ENCODE assay signal across 8 mouse cellular contexts in the genomic region with DNA sequence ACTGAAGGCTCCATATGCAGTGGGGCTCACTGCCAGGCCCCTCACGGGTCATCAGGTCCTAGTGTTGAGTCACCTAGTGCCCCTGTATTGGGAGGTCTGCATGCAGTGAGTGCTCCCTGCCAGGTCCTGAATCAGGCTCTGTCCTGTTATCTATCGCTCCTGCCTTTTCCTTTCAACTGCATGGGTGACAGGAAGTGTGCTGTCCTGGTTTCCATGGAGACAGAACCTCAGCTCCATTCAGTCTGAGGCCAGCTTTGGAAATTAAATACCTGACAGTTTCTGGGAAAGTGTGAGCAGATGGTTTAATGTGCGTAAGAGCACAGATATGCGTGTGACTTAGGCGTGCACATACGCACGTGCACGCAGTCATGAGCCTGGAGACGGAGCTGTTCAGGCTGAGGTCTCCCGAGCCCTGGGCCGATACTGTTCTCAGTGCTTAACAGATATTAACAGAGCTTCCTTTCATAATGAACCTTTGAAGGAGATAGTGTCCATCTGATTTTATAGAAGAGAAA. TPM values are rescaled to one million over a fixed set of nuclear protein-coding genes. Genes with fewer than 3 reads are reported as not detected.
DNase-seq lines count a peak whose midpoint lies in the region; ATAC-seq and TF ChIP-seq lines count a peak whose summit lies in the region.

No protein-coding gene starts in this region.

- no peak for DNase-seq in heart, postnatal 4 days
- no peak for DNase-seq in G1E (ENCODE audit: low spot score)
- DNase-seq in embryonic facial prominence, embryonic 10.5 days (ENCODE audit: low spot score), result no peak
- no peak for DNase-seq in ovary, postnatal 14 days (ENCODE audit: low spot score)
- no peak for DNase-seq in gastrocnemius, adult 18-20 months (ENCODE audit: low spot score)
- no peak for DNase-seq in yolk sac, embryonic 10.5 days (ENCODE audit: low spot score)

- no peaks in the 10 kb centered on the region for H3K36me3 ChIP-seq in heart, embryonic 13.5 days
- no peaks in the 10 kb centered on the region for H3K36me3 ChIP-seq in G1E (replicated peaks)
- H3K36me3 ChIP-seq in embryonic facial prominence, embryonic 10.5 days (replicated peaks), result no peaks in the 10 kb centered on the region
- no peaks in the 10 kb centered on the region for H3K36me3 ChIP-seq in intestine, embryonic 16.5 days (ENCODE audit: control insufficient read depth, insufficient read depth, low read length)

- no peak overlapping the region for H3K4me2 ChIP-seq in heart, embryonic 13.5 days
- H3K4me2 ChIP-seq in intestine, embryonic 16.5 days (ENCODE audit: low read depth, low read length), result no peak overlapping the region

- no peak for TF ChIP-seq CTCF in G1E (IDR thresholded peaks at IDR 0.05; ENCODE audit: low read depth, low read length)

- H3K27ac ChIP-seq in heart, embryonic 13.5 days (replicated peaks), result peak overlapping the region; percentile 5; the same call in 1 of the 2 replicates
- peak overlapping the region; percentile 8 for H3K27ac ChIP-seq in embryonic facial prominence, embryonic 10.5 days (replicated peaks)
- H3K27ac ChIP-seq in intestine, embryonic 16.5 days (ENCODE audit: low read length), result no peak overlapping the region

- peak; percentile 14; the same call in 1 of the 2 replicates for ATAC-seq in heart, embryonic 13.5 days (ENCODE audit: extremely low read depth, insufficient number of reproducible peaks, low FRiP score, low TSS enrichment)
- ATAC-seq in G1E (ENCODE audit: extremely low read depth, insufficient number of reproducible peaks, low FRiP score, poor library complexity, severe bottlenecking), result peak; percentile 71
- 0 out of 2 replicates have a peak, but pooled peaks have one; percentile 52 for ATAC-seq in intestine, embryonic 16.5 days

- no peak overlapping the region for H3K9ac ChIP-seq in heart, embryonic 13.5 days
- H3K9ac ChIP-seq in intestine, embryonic 16.5 days (ENCODE audit: low read depth, low read length), result no peak overlapping the region

- H3K9me3 ChIP-seq in heart, embryonic 13.5 days, result no peaks in the 10 kb centered on the region
- no peaks in the 10 kb centered on the region for H3K9me3 ChIP-seq in G1E (replicated peaks)
- no peaks in the 10 kb centered on the region for H3K9me3 ChIP-seq in embryonic facial prominence, embryonic 10.5 days
- H3K9me3 ChIP-seq in intestine, embryonic 16.5 days (ENCODE audit: control insufficient read depth, low read length), result no peaks in the 10 kb centered on the region

- 0 out of 2 replicates have a peak, but pooled peaks cover 7% of the 10 kb centered on the region for H3K27me3 ChIP-seq in heart, embryonic 13.5 days (replicated peaks)
- peaks cover 40% of the 10 kb centered on the region for H3K27me3 ChIP-seq in G1E (ENCODE audit: insufficient read depth, low read length)
- no peaks in the 10 kb centered on the region for H3K27me3 ChIP-seq in embryonic facial prominence, embryonic 10.5 days (replicated peaks; ENCODE audit: low read depth, poor library complexity, severe bottlenecking)
- no peaks in the 10 kb centered on the region for H3K27me3 ChIP-seq in intestine, embryonic 16.5 days (replicated peaks; ENCODE audit: control insufficient read depth, insufficient read depth, low read length)

- H3K4me1 ChIP-seq in heart, embryonic 13.5 days, result peaks cover 51% of the 10 kb centered on the region
- H3K4me1 ChIP-seq in G1E (ENCODE audit: insufficient read depth, low read depth, low read length), result peaks cover 13% of the 10 kb centered on the region
- H3K4me1 ChIP-seq in embryonic facial prominence, embryonic 10.5 days, result peaks cover 66% of the 10 kb centered on the region
- peaks cover 24% of the 10 kb centered on the region for H3K4me1 ChIP-seq in intestine, embryonic 16.5 days (ENCODE audit: control insufficient read depth, insufficient read depth, low read length)

- WGBS in heart, embryonic 13.5 days, result 37% methylated on average over 11 of the region's 11 CpGs
- 59% methylated on average over 11 of the region's 11 CpGs for WGBS in embryonic facial prominence, embryonic 10.5 days
- 41% methylated on average over 11 of the region's 11 CpGs for whole genome bisulfite sequencing in intestine, embryonic 16.5 days

- no peak overlapping the region for H3K4me3 ChIP-seq in heart, embryonic 13.5 days
- H3K4me3 ChIP-seq in G1E (ENCODE audit: low read depth, low read length), result no peak overlapping the region
- H3K4me3 ChIP-seq in embryonic facial prominence, embryonic 10.5 days, result no peak overlapping the region
- H3K4me3 ChIP-seq in intestine, embryonic 16.5 days (ENCODE audit: low read length), result no peak overlapping the region

RNA-seq across cellular contexts. Expression of a gene that starts 49.3 kb away (rescaled TPM):
- polyA plus RNA-seq in heart, embryonic 13.5 days (2015; fragmentation: Nextera tagmentation; extraction: Ambion mirVana), result 69.3 and 75.5 TPM in 2 replicates
- 10 to 100 TPM; 76.7 to 77.4 TPM for total RNA-seq in heart, postnatal 4 days (2021)
- total RNA-seq in G1E (2014; fragmentation: Nextera tagmentation) (115 and 141 TPM in 2 replicates), G1E (2017) (261 and 292 TPM in 2 replicates)
- 410 and 469 TPM in 2 replicates for polyA plus RNA-seq in G1E (2012)
- polyA plus RNA-seq in embryonic facial prominence, embryonic 10.5 days (2016; fragmentation: Nextera tagmentation; extraction: Ambion mirVana), result 255 TPM in 2 replicates
- 183 and 191 TPM in 2 replicates for polyA plus RNA-seq in intestine, embryonic 16.5 days (2015; fragmentation: Nextera tagmentation; extraction: Ambion mirVana)
- total RNA-seq in gastrocnemius, adult 18-20 months (2021), result 10 to 100 TPM in 1 of 2 experiments, 1 to 10 TPM in 1; 8.0 to 16.1 TPM

Comparison
In these comparisons a context has a peak if more than half of its experiments do, and no peak if none do; other contexts are left out.
1. ATAC-seq: peak in every context shown above with its lines; median percentile 71 in G1E; 52 in intestine, embryonic 16.5 days; 14 in heart, embryonic 13.5 days.